Mouse (Mus musculus) skeletal muscle tissue, adult 2 months (tissue): ENCODE data around the gene Hcrt.
A peak's percentile ranks its signal among the peaks of the same experiment; 100 is the strongest.

Source experiments
- DNase-seq: peaks from one replicate; pipeline ENCODE4 v3.0.0-alpha.2; 2012; ENCODE audit warnings: low read depth, low spot score

The Hcrt gene

DNA sequence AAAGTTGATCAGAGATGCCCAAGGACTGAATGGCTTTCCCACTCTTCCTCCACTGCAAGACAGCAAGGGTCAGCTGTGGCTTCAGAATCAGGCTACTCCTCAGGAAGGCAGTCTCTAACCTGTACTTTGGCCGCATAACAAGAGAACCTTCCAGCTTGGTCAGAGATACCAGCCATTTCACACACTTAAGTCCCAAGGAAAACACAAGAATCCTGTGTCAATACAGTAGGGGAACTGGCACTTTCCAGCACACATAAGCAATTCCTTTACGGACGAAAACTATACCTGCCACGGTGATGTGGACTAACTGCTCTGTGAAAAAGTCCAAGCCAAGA, 26.0 kb downstream of the Hcrt start:
- DNase-seq, result no peak

DNA sequence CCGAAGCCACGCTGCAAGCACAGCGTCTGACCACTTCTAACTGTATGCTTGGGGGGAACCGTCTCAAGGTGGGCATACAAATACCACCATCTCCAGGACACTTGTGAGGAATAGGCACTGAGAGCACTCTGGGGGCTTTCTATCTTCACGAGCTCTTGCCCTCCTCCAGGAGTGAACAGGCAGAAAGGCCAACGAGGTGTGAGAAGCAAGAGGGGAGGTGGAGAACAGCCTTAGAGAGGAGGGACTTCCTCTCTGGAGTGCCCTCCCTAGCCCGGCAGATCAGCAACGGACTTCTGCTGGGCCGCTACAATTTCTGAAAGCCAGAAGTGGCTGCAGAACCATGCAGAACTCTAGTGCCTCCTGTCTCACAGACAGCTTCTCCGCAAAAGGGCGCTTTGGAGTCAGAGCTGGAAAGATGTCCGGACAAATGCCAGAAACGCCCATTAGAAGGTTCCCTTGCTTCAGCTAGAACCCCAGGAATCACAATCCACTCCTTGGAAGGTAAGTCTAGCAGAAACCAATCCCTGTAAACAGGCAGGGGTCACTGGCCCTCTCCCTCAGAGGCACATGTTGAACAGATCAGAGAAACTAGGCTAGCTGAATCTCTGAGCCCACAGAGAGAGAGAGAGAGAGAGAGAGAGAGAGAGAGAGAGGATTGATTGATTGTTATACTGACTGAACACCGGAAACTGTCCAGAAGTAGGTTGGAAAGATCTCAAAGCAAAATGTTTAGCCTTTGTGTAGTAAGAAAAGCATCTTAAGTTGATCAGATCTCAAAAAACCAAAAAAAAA, 26.6 kb downstream of the Hcrt start:
- no peak for DNase-seq

DNA sequence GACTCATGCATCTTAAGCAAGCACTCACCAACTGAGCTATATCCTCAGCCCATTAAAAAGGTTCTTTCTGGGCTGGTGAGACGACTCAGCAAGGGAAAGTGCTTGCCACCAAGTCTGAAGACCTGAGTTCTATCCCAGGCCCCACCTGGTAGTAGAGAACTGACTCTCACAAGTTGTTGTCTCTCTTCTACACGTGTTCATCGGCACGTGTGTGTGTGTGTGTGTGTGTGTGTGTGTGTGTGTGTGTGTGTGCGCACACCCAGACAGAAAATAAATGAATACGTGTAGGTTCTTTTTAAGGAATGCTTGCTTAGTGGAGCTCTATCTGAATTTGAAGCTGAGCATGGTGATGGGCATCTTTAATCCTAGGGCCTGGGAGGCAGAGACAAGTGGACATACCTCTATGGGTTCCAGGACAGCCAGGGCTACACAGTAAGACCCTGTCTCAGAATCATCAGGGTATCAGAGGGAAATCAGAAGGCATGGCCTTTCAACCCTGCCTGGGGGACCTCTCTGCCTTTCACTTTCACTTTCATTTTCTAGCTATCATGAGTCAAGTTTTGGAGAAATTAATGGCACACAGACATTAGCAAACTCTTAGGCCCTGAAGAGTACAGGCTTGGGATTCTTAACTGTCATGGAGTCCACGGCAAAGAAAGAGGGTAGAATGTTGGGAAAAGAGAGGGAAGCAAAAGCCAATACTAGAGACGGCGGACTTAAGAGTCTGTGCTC, 27.4 kb downstream of the Hcrt start:
- no peak for DNase-seq

DNA sequence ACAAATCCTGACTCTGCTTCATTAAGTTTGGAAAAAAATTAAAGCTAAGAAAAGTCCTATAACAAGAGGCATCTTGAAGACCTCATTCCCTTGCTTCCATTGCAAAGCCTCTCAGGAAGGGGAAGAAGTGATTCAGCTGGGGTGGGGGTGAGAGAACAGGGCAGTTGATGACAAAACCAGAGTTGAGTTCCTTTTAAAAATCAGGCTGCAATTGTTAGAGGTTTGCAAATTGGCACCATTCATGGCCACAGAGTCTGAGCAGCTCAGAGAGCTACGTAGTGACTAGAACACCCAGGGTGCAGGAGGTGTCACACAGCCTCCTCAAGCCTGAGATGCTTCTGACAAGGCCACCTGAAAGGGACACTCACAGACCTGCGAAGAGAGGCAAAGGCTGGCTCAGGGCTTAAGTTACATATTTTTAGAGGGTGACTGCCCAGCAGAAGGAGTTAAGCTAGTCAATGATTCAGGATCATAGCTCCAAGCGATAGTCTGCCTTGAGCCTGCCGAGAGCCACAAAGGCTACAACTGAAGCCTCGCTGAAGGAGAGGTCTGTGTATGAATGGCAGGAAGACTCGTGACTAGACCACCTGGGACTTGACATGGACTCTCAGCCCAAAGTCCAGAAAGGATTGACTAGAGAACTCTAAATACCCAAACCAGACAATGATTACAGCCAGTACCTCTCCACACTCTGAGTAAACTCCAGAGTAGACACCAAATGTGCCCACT, 32.1 kb downstream of the Hcrt start:
- DNase-seq, result no peak

DNA sequence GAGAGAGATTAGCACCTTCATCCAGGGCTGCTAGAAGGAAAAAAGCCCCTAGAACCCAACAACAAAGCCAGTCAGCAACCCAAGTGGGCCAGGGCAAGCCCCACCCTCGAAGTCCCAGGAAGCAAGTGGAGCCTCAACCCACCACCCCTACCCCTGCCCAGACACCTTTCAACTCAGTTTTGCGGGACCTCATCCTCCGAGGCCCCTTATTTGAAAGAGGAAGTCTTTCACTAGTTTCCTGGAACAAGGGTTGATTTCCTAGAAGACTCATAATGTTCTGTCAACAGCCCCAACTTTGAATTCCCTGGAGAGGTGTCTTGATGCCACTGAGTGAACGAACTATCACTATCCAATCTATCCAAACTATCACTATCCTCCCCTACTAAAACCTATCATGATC, 32.8 kb downstream of the Hcrt start:
- no peak for DNase-seq

DNA sequence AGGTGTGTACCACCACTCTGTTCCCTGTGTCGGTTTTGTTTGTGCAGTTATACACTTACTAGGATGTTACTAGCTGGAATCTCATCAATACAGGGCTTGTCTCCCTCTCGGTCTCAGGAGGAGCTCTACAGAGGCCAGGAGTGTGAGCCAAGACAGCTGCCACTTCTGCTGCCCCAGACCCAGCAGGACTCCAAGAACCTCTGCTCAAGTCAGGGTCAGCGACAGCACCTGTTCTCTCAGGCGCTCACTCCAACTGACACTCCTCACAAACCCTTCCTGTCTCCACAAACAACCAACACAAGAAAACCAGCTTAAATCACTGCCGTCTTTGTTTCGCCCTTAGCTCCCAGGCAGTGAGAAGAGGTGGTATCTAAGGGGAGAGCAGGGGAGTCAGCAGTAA, 34.1 kb downstream of the Hcrt start:
- peak; percentile 63 for DNase-seq

DNA sequence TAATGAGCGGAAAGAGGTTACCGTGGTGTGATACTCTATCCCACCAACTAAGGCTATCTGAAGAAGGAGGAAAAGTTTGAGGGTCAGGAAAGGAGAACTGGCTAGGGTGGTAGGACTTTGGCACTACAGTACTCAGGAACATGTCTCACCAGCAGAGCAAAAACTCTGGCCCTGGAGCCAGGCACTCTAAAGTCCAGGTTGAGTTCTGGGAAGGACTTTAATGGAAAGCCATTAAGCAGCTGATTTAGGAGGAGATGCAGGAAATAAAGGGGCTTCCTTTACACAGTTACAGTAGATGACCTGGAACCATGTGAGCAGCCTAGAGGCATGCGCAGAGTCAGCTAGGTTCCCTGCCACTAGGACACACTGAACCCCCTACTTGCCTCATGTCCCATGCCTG, 35.5 kb downstream of the Hcrt start:
- no peak for DNase-seq

DNA sequence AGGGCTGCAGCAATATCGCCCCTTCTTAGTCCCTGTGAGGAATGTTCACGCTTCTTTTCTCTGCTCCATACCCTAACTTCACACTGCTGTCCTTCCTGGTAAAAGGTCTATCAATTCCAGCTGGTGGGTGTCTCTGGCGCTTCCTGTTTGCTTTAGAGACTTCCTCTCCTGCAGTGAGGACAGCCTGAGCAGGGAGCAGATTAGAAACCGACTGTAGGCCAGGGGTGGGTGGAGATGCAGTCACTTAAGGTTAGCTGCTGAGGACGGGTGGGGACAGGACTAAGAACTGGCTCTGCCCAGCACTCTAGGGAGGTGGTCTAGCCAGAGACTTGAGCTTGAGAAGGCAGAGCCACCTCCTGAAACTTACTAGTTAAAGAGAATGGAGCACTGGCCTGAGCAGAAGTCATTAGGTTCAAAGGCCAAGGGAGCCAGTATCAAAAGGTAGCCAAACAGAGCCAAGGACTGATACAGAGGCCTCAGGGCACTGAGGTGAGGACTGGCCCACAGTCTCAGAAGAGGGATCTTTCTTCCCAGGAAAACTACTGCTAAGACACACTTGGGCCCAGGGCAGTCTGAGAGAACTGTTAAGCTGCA, 37.7 kb downstream of the Hcrt start:
- no peak for DNase-seq

DNA sequence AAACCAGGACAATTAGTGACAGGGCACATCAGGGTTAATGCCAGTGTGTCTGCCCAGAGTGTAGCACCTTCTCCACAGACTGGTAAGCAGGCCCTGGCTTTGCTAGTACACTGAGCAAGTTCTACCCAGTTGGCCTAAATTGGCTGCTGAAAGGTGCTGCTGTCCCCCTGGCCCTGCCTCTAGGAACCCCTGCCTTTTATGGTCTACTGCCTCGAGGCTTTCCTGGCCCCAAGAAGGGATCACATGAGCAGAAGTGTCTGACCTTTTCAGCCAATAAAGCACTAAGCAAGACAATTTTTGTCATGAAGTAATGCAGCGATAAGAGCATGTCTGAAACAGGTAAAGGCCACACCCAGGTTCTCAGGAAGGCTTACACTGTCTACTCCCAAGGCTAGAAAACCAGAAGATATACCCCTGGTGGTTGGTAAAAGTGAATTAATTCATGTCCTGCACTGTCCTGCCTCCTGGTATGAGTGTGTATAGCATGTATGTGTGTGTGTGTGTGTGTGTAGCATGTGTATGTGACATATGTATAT, 40.2 kb downstream of the Hcrt start:
- DNase-seq, result no peak

DNA sequence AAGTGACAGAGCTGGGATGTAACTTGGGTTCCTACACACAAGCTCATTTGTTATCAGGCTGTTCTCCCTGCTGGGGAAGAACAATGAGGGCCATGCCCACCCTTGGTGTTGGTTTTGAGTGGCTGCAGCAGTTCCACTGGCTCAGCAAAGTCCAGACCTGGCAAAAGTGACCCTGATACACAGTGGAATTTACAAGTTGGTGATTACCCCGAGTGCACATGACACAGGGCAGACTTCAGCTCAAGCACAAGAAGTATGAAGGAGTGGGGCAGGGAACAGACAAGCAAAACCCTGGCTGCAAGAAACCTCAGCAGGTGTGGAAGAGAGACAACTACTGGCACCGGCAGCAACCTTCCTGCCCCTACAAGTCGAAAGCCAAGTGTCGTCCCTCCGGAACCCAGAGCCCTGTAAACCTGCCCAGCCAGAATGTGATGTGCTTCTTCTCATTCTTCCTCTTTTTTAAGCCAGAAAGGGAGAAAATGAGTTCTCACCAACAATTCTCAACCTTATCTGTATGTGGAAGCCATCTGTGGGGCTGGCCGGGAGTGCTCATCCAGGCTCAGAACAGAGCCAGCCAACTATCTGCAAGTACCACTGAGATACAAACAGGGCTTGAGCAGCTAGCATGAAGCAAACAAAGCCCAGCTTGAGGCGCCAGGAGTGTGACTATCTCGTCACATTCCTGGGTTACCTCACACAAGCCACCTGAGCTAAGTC, 40.8 kb downstream of the Hcrt start:
- DNase-seq, result no peak

DNA sequence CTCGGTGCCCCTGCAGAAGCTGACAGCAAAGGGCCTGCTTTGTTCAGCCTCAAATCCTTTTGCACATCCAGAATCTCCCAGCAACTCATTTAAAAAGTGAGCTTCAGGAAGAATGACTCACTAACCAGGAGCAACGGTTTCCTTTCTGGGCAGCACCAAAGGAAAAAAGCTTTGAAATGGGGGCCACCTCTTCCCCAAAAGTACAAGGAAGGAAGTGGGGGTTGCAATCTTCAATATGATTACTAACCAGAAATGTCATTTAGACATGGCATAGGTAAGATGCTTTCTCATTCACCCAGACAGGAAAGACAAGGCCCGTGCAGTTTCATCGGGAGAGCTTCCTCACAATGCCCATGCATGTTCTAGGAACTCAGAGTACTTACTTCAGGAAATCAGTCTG, 41.5 kb downstream of the Hcrt start:
- DNase-seq, result no peak

DNA sequence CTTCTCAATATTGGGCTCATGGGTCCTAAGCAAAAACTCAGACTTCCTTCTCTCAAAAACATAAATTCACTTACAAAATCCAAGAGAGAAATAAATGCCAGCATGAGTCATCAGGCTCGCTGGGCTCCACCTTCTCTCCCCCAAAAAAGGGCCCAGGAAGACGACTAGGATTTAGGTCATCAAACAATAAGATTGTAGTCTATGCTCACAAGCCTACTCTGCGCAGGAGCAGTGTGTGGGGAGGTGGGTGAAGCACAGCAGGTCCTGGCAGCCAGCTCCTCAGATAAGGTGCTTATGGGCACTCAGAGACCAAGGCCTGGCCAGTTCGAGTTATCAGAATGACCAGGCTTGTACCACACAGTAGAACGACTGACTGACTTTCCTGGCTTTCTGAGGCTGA, 42.4 kb downstream of the Hcrt start:
- DNase-seq, result no peak

DNA sequence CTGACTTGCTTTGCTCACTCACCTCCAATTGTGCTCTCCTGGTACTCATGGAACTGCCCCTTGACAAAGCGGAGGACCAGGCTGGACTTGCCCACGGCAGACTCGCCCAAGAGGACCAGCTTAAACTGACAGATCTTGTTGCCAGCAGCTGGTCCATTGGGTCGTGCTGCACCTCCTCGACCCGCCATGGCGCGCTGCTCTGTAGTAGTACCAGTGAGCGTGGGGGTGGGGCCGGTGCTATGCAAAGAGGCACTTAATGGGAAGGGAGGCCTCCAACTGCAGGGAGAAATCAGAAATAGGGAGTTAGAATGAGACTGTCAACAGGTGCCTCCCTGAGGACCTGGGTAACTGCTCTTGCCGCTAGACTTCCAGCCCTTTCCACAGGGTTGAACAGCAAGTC, 42.8 kb downstream of the Hcrt start:
- no peak for DNase-seq

DNA sequence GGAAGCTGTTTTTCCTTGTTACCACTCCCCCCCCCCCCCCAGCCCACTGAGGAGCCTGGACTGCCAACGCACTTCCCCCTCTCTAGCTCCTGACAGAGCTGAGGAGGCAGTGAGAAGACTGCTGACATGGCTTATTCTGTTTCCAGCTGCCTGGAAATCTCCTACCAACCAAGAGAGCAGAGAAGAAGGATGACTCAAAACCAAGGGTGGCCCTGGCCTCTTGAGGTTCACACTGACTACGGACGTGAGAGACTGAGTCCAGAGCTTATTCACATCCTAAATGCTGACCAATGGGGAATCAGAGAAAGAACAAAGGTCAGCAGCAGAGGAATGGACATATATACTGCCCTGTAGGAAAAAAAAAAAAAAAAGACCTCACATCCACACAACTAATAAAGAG, 43.4 kb downstream of the Hcrt start:
- DNase-seq, result no peak

DNA sequence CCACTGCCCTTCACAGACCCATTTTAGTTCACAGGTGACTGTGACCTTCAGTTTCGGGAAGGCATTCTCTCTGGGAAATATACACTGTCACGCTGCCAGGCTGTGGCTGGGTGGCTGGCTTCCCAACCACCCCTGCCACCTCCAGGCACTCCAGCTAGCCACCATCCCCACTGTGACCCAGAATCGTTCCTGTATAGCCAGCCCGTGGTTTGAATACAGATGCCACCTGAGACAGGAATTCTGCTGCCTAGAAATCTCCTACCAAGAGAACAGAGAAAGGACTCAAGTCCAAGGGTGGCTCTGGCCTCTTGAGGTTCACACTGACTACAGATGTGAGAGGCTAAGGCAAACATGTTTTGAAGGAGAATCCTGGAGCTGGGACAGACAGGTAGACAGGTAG, 43.9 kb downstream of the Hcrt start:
- no peak for DNase-seq

DNA sequence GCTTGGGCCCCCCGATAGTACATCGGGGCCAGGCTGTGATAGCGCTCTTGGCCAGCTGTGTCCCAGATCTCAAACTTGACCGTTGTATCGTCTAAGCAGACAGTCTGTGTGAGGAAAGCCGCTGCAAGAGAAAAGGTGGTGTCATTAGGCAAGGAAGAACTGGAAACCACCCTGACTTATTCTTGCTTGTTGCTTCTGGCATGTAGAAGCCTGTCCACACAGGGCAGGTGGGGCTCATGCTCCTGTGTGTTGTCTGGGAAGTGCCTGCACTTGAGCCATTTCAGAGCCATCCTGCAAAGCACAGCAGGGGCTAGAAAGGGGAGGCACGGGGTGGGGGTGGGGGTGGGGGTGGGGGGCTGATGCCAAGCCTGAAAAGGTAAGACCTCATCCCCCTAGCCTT, 44.3 kb downstream of the Hcrt start:
- DNase-seq, result no peak

DNA sequence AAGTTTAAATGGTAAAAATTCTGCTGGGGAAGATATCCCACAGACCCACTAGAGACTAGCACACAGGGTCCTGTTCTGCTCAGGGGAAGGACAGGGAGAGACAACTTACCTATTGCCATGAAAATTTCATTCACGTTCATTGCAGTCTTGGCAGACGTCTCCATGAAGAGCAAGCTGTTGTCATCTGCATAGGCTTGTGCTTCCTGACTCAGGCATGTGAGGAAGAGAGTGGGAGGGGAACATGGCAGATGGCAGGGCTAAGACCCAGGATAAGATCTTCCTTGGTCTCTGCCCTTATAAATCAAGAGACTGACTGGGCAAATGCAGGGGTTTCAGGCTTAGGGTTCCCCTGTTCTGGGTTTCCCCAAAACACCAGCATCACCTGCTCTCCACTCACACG, 46.1 kb downstream of the Hcrt start:
- DNase-seq, result no peak

DNA sequence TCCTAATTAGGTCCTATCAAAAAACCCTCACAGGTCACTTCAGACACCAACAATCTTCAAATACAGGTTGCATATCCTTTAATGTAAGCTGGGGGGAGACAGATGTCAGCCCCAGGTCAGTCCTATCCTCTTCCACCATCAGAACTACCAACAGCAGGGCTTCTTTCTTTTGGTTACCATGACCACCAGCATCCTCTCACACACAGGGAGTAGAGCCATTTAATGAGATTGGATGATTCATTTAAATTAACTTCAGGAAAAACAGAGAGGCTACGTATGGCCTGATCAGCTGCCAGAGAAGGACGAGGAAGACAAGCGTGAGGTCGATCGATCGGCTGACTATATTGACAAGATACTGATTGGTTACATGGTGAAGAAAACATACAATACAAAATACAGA, 47.8 kb downstream of the Hcrt start:
- no peak for DNase-seq

DNA sequence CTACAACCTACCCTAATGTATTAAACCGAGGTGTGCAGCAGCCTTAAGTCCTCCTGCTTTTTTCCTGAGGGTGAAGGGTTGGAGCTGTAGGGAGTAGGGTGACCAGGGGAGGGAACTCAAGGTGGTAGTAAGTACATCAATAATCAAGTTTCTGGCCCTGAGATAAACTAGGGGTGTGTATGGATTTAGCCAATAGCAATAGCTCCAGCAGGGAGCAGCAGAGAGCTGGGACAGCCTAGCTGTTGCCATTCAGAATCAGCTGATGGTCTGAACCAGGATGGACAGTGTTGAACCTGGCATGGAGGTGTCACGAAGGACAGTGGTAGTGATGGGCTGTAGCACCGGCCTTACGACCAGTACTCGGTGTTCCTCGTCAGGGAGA, 48.2 kb downstream of the Hcrt start:
- no peak for DNase-seq

DNA sequence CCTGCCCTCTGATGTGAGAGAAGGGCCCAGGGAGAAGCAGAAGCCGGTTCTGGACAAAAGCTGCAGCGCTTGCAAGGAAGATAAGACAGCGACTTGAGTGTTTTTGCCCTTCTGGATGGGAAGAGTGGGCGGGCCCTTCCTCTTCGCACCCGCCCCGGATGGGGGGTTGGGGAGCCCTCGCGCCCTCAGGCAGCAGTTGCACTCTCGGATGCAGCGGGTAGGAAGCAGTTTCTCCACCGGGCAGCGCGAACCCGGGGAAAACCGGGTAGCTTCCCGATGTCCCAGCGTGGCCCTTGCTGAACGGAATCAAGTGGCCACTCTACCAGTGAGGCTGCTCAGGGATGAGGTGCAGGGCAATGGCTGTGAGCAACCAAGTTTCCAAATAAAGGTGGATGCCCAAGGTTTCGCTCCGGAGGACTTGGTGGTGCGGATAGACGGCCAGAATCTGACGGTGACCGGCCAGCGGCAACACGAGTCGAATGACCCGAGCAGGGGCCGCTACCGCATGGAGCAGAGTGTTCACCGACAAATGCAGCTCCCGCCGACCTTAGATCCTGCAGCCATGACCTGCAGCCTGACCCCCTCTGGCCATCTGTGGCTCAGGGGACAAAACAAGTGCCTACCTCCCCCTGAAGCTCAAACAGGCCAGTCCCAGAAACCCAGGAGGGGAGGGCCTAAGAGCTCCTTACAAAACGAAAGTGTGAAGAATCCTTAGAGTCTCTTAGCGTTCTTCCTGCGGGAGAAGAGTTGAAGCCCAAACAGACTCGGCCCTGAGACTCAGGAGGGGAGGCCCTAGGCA, 48.8 kb downstream of the Hcrt start, which contains the start of gene Hspb9:
TSS of gene Hspb9 (plus strand) at position 116 of the 799 bp plus-strand sequence.
- no peak for DNase-seq

DNA sequence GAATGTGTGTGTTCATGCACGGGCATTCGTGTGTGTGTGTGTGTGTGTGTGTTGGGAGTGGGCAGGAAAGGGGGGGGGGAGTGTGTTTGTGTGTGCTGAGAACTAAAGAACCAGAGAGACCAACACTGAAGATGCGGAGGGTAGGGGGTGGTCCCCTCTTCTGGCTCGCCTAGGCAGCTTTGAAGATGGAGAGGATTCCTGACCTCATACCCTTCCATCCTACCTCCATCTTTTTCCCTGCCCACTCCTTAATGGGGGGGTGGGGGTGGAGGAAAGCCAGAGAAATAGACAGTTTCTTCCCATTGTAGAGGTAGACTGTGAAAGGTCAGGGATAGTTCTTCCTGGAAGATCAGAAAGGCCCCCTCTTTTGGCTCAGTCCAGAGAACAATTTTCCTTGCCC, 49.6 kb downstream of the Hcrt start:
- DNase-seq, result no peak
